Mouse (Mus musculus): ENCODE measurements around the gene Bcap29. TPM values are rescaled to one million over a fixed set of nuclear protein-coding genes. Genes with fewer than 3 reads are reported as not detected.

The Bcap29 gene
- 46.0 and 52.7 TPM in 2 replicates for polyA plus RNA-seq (2014; fragmentation: Nextera tagmentation; extraction: Ambion mirVana)

DNA sequence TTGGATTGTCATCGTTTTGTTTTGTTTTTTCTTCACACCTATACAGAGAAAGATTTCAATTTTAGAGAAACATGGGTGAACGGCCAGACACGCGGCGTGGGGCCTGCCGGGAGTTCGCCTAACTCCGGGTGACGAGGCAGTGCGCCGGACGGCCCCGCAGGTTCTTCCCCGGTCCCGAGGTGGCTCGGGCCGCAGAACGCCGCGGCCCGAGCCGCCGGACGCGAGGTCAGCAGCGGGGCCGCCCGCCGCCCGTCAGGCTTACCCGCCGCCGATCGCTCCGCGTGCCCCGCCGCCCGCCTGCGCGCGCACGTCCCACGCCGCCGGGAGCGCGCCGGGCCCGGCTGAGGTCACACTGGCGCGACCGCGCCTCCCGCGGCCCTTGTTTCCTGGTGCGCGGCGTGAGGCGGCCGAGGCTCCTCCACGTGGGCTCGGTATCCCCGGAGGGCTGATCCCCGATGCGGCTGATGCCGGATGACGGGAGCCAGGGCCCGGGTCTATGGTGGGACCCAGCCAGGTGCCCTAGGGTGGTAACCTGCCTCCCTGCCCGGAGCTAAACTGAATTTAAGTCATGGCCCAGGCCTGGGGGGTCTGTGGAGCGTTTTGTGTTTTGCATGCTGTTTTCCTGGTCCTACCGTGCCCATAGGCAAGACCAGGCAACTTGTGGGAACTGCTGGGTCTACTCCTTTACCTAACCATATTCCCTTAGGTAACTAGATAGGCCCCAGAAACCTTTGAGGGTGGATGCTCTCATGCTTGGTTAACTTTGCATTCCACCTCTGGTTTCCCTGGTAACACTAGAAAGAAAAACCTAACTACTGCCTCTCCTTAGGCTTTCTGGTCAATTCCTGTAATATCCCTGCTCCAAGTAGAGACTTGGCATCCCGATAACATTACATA lies at the start of gene Bcap29:
TSS of gene Bcap29 (minus strand) at position 316 of the 897 bp plus-strand sequence.
- Histone ChIP-seq H3K27ac (ENCODE audit: low read depth, low read length) (0 out of 2 replicates have a peak within 1 kb of the TSS, but pooled peaks have one; percentile 59), H3K4me2 (peak within 1 kb of the TSS; percentile 86)
- ATAC-seq (replicated peaks; ENCODE audit: insufficient number of reproducible peaks, low FRiP score, low TSS enrichment), result peak; percentile 80

DNA sequence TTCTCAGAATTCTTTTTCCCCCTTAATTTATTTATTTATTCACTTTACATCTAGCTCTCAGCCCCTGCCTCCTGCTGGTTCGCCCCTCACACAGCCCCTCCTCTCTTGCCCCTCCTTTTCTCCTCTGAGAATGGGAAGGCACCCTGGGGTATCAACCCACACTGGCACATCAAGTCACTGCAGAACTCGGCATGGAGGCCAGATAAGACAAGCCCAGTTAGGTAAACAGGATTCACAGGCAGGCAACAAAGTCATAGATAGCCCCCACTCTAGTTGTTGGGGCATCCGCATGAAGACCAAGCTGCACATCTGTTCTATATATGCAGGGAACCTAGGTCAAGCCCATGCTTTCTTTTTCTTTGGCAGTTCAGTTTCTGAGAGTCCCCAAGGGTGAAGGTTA lies 32.7 kb upstream of the Bcap29 start:
- ATAC-seq (replicated peaks; ENCODE audit: insufficient number of reproducible peaks, low FRiP score, low TSS enrichment), result no peak
- WGBS (ENCODE audit: insufficient replicate concordance), result 65% methylated on average over 3 of the region's 3 CpGs
- Histone ChIP-seq H3K36me3 (ENCODE audit: control insufficient read depth, insufficient read depth, low read length) (peaks cover 7% of the 10 kb centered on the region), H3K4me1 (ENCODE audit: control insufficient read depth, insufficient read depth, low read length) (no peaks in the 10 kb centered on the region), H3K27me3 (ENCODE audit: control insufficient read depth, insufficient read depth, low read length) (no peaks in the 10 kb centered on the region), H3K4me3 (ENCODE audit: low read depth, low read length) (no peak overlapping the region), H3K4me2 (no peak overlapping the region), H3K27ac (ENCODE audit: low read depth, low read length) (no peak overlapping the region), H3K9me3 (replicated peaks; ENCODE audit: control insufficient read depth, low read length) (no peaks in the 10 kb centered on the region), H3K9ac (ENCODE audit: low read depth, low read length) (no peak overlapping the region)

More for the DNA sequence above, at the start of gene Bcap29:
- WGBS (ENCODE audit: insufficient replicate concordance), result 2% methylated on average over 58 of the region's 73 CpGs
- Histone ChIP-seq H3K27me3 (ENCODE audit: control insufficient read depth, insufficient read depth, low read length) (no peaks in the 10 kb centered on the region), H3K4me3 (ENCODE audit: low read depth, low read length) (peak within 1 kb of the TSS; percentile 66), H3K9ac (ENCODE audit: low read depth, low read length) (peak within 1 kb of the TSS; percentile 92), H3K36me3 (ENCODE audit: control insufficient read depth, insufficient read depth, low read length) (no peaks in the 10 kb centered on the region), H3K9me3 (replicated peaks; ENCODE audit: control insufficient read depth, low read length) (no peaks in the 10 kb centered on the region), H3K4me1 (ENCODE audit: control insufficient read depth, insufficient read depth, low read length) (peaks cover 6% of the 10 kb centered on the region; the same call in 1 of the 2 replicates)

DNA sequence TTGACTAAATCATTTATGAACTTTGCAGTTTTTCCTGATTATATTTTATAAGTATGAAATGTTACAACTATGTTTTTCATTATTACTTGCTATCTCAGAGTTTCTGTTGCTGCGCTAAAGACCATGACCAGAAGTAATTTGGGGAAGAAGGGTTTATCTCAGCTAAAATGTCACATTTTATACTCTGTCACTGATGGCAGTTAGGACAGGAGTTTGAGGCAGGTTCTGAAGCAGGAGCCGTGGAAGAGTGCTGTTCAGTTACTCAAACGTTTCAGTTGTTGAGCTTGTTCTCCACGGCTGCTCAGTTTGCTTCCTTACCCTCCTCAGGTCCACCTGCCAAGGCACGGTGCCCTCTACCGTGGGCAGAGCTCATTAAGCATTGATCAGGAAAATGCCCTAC lies 31.5 kb upstream of the Bcap29 start:
- no peak overlapping the region for H3K4me3 ChIP-seq (ENCODE audit: low read depth, low read length)
- H3K4me2 ChIP-seq, result no peak overlapping the region
- no peaks in the 10 kb centered on the region for H3K27me3 ChIP-seq (ENCODE audit: control insufficient read depth, insufficient read depth, low read length)
- H3K36me3 ChIP-seq (ENCODE audit: control insufficient read depth, insufficient read depth, low read length), result peaks cover 7% of the 10 kb centered on the region
- no peak overlapping the region for H3K9ac ChIP-seq (ENCODE audit: low read depth, low read length)
- no peaks in the 10 kb centered on the region for H3K4me1 ChIP-seq (ENCODE audit: control insufficient read depth, insufficient read depth, low read length)
- 65% methylated on average over 6 of the region's 6 CpGs for WGBS (ENCODE audit: insufficient replicate concordance)
- H3K27ac ChIP-seq (ENCODE audit: low read depth, low read length), result no peak overlapping the region
- no peak for ATAC-seq (replicated peaks; ENCODE audit: insufficient number of reproducible peaks, low FRiP score, low TSS enrichment)
- H3K9me3 ChIP-seq (replicated peaks; ENCODE audit: control insufficient read depth, low read length), result no peaks in the 10 kb centered on the region

DNA sequence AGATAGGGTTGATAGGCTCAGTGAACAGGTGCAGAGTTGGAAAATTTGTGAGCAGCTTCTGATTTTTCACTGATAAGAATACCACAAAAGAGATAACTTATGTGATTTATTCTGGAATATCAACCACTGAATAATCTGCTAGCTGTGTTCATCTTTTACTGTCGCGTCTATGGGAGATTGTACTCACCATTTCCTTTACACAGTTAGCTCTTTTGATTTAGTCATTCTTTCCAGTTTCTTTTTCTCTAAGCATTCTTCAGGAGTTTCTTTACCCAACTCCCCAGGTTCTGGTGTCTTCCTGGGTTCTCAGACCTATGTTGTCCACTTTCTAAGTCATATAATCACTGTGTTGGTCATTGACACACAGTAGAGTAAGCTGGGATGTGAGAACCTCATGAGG lies 22.4 kb upstream of the Bcap29 start:
- WGBS (ENCODE audit: insufficient replicate concordance), result 96% methylated on average over 2 of the region's 2 CpGs
- H3K4me3 ChIP-seq (ENCODE audit: low read depth, low read length), result no peak overlapping the region
- H3K27ac ChIP-seq (ENCODE audit: low read depth, low read length), result no peak overlapping the region
- no peak overlapping the region for H3K4me2 ChIP-seq
- H3K36me3 ChIP-seq (ENCODE audit: control insufficient read depth, insufficient read depth, low read length), result no peaks in the 10 kb centered on the region; the same call in 1 of the 2 replicates
- H3K4me1 ChIP-seq (ENCODE audit: control insufficient read depth, insufficient read depth, low read length), result peaks cover 6% of the 10 kb centered on the region; the same call in 1 of the 2 replicates
- no peaks in the 10 kb centered on the region for H3K9me3 ChIP-seq (replicated peaks; ENCODE audit: control insufficient read depth, low read length)
- no peak for ATAC-seq (replicated peaks; ENCODE audit: insufficient number of reproducible peaks, low FRiP score, low TSS enrichment)
- no peak overlapping the region for H3K9ac ChIP-seq (ENCODE audit: low read depth, low read length)
- no peaks in the 10 kb centered on the region for H3K27me3 ChIP-seq (ENCODE audit: control insufficient read depth, insufficient read depth, low read length)

DNA sequence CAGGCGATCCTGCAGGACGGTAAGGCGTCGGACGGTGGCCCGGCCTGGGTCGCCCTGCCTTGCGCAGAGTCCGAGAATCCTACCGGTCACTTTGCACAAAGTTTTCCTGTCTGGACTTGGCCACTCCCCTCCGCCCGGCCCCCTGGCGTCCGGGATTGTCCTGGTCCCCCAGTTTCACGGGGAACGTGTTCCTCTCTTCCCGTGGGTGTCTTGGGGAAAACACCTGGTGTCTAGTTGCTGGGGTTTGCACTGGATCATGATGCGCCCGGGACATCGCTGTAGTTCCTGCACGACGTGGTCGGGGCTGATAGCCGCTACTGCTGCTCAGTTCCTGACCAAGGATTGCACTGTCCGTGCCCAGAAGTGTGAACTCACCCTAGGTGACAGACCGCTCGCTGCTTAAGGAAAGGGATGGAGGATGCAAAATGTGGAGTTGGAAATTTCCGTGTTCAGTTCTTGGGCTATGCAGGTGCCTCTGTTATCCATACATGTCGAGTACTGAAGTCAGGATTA lies 20.6 kb upstream of the Bcap29 start:
- H3K4me3 ChIP-seq (ENCODE audit: low read depth, low read length), result peak overlapping the region; percentile 84
- no peaks in the 10 kb centered on the region; the same call in 1 of the 2 replicates for H3K36me3 ChIP-seq (ENCODE audit: control insufficient read depth, insufficient read depth, low read length)
- H3K27me3 ChIP-seq (ENCODE audit: control insufficient read depth, insufficient read depth, low read length), result no peaks in the 10 kb centered on the region
- WGBS (ENCODE audit: insufficient replicate concordance), result under 1% methylated on average over 29 of the region's 29 CpGs
- H3K9me3 ChIP-seq (replicated peaks; ENCODE audit: control insufficient read depth, low read length), result no peaks in the 10 kb centered on the region
- H3K4me1 ChIP-seq (ENCODE audit: control insufficient read depth, insufficient read depth, low read length), result peaks cover 6% of the 10 kb centered on the region; the same call in 1 of the 2 replicates
- peak overlapping the region; percentile 88 for H3K27ac ChIP-seq (ENCODE audit: low read depth, low read length)
- peak overlapping the region; percentile 85 for H3K9ac ChIP-seq (ENCODE audit: low read depth, low read length)
- H3K4me2 ChIP-seq, result peak overlapping the region; percentile 80
- peak; percentile 81 for ATAC-seq (replicated peaks; ENCODE audit: insufficient number of reproducible peaks, low FRiP score, low TSS enrichment)

DNA sequence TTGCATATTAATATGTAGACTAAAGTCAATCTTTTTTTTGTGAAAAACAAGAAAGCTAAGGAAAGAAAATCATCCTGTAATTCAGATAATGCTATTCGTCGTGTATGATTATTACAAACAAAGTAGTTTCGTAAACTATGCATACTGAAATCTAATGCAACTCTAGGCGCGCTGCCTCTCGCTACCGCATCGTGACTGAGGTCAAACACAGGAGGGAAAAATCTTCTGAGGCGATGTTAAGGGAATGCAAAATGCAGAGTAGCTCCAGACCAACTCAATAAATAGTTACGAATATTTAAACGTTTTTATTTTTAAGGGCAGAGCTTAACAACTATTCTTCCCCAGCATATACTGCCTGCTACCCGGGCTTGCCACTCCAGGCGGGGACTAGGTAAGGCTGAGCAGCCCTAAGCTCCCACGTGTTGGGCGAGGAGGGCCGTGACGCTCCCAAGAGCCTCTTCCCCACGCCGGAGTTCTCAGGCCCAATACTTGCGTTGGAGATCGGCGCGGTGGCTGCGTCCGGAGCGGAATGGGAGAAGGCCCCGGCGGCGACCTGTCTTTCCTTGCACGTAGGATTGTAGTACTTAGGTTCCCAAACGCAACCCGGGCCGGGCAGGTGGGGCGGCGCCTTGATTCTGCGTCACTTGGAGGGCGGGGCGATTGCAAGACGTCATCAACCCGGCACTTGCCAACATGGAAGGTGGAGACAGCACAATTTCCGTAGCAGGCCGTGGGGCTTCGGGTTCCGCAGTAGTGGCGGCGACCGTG lies 19.9 kb upstream of the Bcap29 start, which contains the start of the genes Dus4l and Cog5:
TSS of gene Dus4l (minus strand) at position 630 of the 768 bp plus-strand sequence.
TSS of gene Cog5 (plus strand) at position 673 of the 768 bp plus-strand sequence.
- Histone ChIP-seq H3K4me1 (ENCODE audit: control insufficient read depth, insufficient read depth, low read length) (peaks cover 6% of the 10 kb centered on the region; the same call in 1 of the 2 replicates), H3K9me3 (replicated peaks; ENCODE audit: control insufficient read depth, low read length) (no peaks in the 10 kb centered on the region), H3K4me3 (ENCODE audit: low read depth, low read length) (peak within 1 kb of the TSS; percentile 84), H3K27ac (ENCODE audit: low read depth, low read length) (peak within 1 kb of the TSS; percentile 88), H3K4me2 (peak within 1 kb of the TSS; percentile 80), H3K36me3 (ENCODE audit: control insufficient read depth, insufficient read depth, low read length) (no peaks in the 10 kb centered on the region; the same call in 1 of the 2 replicates), H3K9ac (ENCODE audit: low read depth, low read length) (peak within 1 kb of the TSS; percentile 85), H3K27me3 (ENCODE audit: control insufficient read depth, insufficient read depth, low read length) (no peaks in the 10 kb centered on the region)
- WGBS (ENCODE audit: insufficient replicate concordance), result under 1% methylated on average over 47 of the region's 47 CpGs
- peak; percentile 89 for ATAC-seq (replicated peaks; ENCODE audit: insufficient number of reproducible peaks, low FRiP score, low TSS enrichment)

DNA sequence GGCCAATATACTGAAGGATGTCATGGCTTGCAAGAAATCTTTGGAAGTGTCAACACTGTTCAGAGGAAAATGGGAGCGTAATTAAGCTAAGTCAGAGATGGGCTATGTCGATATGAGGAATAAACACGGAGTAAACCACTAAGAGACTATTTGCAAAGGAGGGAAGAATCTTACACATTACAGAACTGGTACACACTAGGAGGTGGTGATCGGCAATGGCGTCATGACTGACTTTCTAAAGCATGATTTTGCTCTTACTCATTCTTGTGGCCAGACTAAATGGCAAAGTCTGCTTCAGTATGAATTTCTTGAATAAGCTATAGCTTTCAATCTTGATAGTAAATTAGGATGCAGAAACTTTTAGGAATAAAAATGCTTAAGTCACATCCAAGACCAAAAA lies 19.2 kb upstream of the Bcap29 start:
- Histone ChIP-seq H3K4me1 (ENCODE audit: control insufficient read depth, insufficient read depth, low read length) (peaks cover 6% of the 10 kb centered on the region; the same call in 1 of the 2 replicates), H3K9me3 (replicated peaks; ENCODE audit: control insufficient read depth, low read length) (no peaks in the 10 kb centered on the region), H3K4me3 (ENCODE audit: low read depth, low read length) (no peak overlapping the region), H3K36me3 (ENCODE audit: control insufficient read depth, insufficient read depth, low read length) (no peaks in the 10 kb centered on the region; the same call in 1 of the 2 replicates), H3K27ac (ENCODE audit: low read depth, low read length) (no peak overlapping the region), H3K4me2 (peak overlapping the region; percentile 80), H3K27me3 (ENCODE audit: control insufficient read depth, insufficient read depth, low read length) (no peaks in the 10 kb centered on the region), H3K9ac (ENCODE audit: low read depth, low read length) (no peak overlapping the region)
- ATAC-seq (replicated peaks; ENCODE audit: insufficient number of reproducible peaks, low FRiP score, low TSS enrichment), result no peak
- WGBS (ENCODE audit: insufficient replicate concordance), result 72% methylated on average over 5 of the region's 5 CpGs

DNA sequence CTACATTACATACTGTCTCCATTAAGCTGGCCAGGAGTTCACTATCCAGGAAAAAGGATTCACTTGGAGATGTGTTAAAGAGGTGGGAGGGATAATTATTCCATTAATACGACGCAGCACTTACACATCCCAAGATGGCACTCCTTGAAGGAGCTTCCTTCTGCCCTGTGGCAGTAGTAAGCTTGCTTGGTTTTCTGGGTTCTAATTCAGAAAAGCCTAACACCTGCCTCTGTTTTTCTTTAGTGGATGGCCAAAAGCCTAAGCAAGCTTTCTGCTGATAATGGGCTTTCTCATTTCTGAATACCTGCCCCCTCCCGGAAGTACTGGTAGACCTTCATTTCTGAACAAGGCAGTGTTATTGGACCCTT lies 766 bp upstream of the Bcap29 start:
- H3K27ac ChIP-seq (ENCODE audit: low read depth, low read length), result no peak overlapping the region
- no peaks in the 10 kb centered on the region for H3K27me3 ChIP-seq (ENCODE audit: control insufficient read depth, insufficient read depth, low read length)
- H3K4me3 ChIP-seq (ENCODE audit: low read depth, low read length), result no peak overlapping the region; the same call in 1 of the 2 replicates
- H3K4me2 ChIP-seq, result peak overlapping the region; percentile 86; the same call in 1 of the 2 replicates
- H3K4me1 ChIP-seq (ENCODE audit: control insufficient read depth, insufficient read depth, low read length), result peaks cover 6% of the 10 kb centered on the region; the same call in 1 of the 2 replicates
- WGBS (ENCODE audit: insufficient replicate concordance), result 84% methylated on average over 3 of the region's 3 CpGs
- peak overlapping the region; percentile 92; the same call in 1 of the 2 replicates for H3K9ac ChIP-seq (ENCODE audit: low read depth, low read length)
- H3K36me3 ChIP-seq (ENCODE audit: control insufficient read depth, insufficient read depth, low read length), result no peaks in the 10 kb centered on the region
- no peak for ATAC-seq (replicated peaks; ENCODE audit: insufficient number of reproducible peaks, low FRiP score, low TSS enrichment)
- H3K9me3 ChIP-seq (replicated peaks; ENCODE audit: control insufficient read depth, low read length), result no peaks in the 10 kb centered on the region
